Mouse (Mus musculus) neural tube, embryonic 15.5 days (tissue): Measurements from ENCODE around the gene Cox17. TPM values are rescaled to one million over a fixed set of nuclear protein-coding genes. Genes with fewer than 3 reads are reported as not detected.

Experiments used
- ATAC-seq: fragments of 200-750 bp; cut with Nextera tagmentation; 2 replicates; pipeline ENCODE4 v1.8.0; 2017; ENCODE audit warnings: mild to moderate bottlenecking, moderate TSS enrichment, moderate library complexity; ENCODE audit not compliant: low FRiP score
- H3K27ac ChIP-seq: fragments of 300-500 bp; sonication (generic); replicated peaks from 2 replicates; pipeline ENCODE4 v1.5.1; 2015; ENCODE audit warnings: mild to moderate bottlenecking, inconsistent platforms
- H3K27me3 ChIP-seq: fragments of 300-500 bp; sonication (generic); replicated peaks from 2 replicates; pipeline ENCODE4 v1.6.1; 2015; ENCODE audit warnings: inconsistent platforms
- H3K36me3 ChIP-seq: fragments of 300-500 bp; sonication (generic); 2 replicates; pipeline ENCODE4 v1.6.1; 2015; ENCODE audit warnings: inconsistent platforms
- H3K4me1 ChIP-seq: fragments of 300-500 bp; sonication (generic); 2 replicates; pipeline ENCODE4 v1.6.1; 2015; ENCODE audit warnings: inconsistent platforms
- H3K4me2 ChIP-seq: fragments of 300-500 bp; sonication (generic); 2 replicates; pipeline ENCODE4 v1.6.1; 2015; ENCODE audit warnings: inconsistent platforms, mild to moderate bottlenecking, moderate library complexity
- H3K4me3 ChIP-seq: fragments of 300-500 bp; sonication (generic); replicated peaks from 2 replicates; pipeline ENCODE4 v1.5.1; 2015; ENCODE audit warnings: mild to moderate bottlenecking, inconsistent platforms
- H3K9ac ChIP-seq: fragments of 300-500 bp; sonication (generic); replicated peaks from 2 replicates; pipeline ENCODE4 v1.6.1; 2015; ENCODE audit warnings: mild to moderate bottlenecking, inconsistent platforms
- H3K9me3 ChIP-seq: fragments of 300-500 bp; sonication (generic); replicated peaks from 2 replicates; pipeline ENCODE4 v1.6.1; 2016; ENCODE audit warnings: inconsistent platforms
- WGBS: fragments of 180-500 bp; shearing (Covaris S2); methylation state at CpG from one replicate; pipeline ENCODE4 v1.1.7; 2015; ENCODE audit warnings: mixed read lengths; 5-methylcytosine and 5-hydroxymethylcytosine counted together
- polyA plus RNA-seq: library from polyadenylated mRNA; unstranded; fragments of >200 nt; fragmentation: Nextera tagmentation; extraction: Ambion mirVana; gene quantifications from 2 replicates; pipeline ENCODE4 v1.2.1, GENCODE M21; 2015

Cox17 gene
- 95.8 and 101 TPM in 2 replicates for polyA plus RNA-seq

DNA sequence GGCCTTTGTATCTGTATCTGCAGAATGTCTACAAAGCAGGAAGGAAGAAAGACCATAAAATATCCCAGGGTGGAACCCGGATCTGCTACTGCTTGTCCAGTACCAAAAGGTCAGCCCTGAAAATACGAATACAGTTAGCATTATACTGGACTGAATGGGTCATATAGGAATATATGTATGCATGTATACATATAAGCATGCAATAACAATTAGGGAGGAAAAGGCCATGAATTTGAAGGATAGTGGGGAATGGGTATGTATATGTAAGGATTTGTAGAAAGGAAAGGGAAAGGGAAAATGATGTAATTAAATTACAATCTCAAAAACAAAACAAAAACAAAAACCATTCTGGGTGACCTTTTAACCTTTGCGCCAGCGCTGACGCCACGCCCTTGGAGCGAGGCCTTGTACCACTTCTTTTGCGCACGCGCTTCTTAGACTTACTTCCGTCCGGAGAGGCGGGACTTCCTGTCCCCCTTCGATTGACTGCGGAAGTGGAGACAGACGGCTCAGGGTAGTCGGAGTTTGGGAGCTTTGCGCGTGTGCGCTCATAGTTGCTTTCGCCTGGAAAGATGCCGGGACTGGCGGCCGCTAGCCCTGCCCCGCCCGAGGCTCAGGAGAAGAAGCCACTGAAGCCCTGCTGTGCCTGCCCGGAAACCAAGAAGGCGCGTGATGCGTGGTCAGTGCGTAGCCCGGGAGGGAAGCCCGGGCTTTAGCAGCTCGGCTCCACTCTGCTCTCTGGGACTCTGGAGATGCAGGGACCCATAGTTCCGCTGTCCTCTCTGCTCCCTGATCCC, at the start of gene Cox17, which contains the start of gene Gm21987:
TSS of gene Cox17 (plus strand) at position 463 of the 797 bp plus-strand sequence.
TSS of gene Gm21987 (plus strand) at position 512 of the 797 bp plus-strand sequence.
- Histone ChIP-seq H3K9ac (peak within 1 kb of the TSS; percentile 80), H3K27me3 (no peaks in the 10 kb centered on the region), H3K9me3 (no peaks in the 10 kb centered on the region), H3K36me3 (peaks cover 20% of the 10 kb centered on the region), H3K4me3 (peak within 1 kb of the TSS; percentile 86), H3K4me2 (peak within 1 kb of the TSS; percentile 66), H3K4me1 (peaks cover 16% of the 10 kb centered on the region), H3K27ac (peak within 1 kb of the TSS; percentile 88)
- WGBS: 3% methylated on average over 35 of the region's 35 CpGs
- peak; percentile 98 for ATAC-seq

- 83% methylated on average over 6 of the region's 6 CpGs for WGBS
- ATAC-seq: no peak
- Histone ChIP-seq H3K4me2 (no peak overlapping the region), H3K4me1 (no peaks in the 10 kb centered on the region), H3K9me3 (no peaks in the 10 kb centered on the region), H3K36me3 (no peaks in the 10 kb centered on the region), H3K4me3 (no peak overlapping the region), H3K9ac (no peak overlapping the region), H3K27me3 (no peaks in the 10 kb centered on the region), H3K27ac (no peak overlapping the region)
These were observed 48.4 kb upstream of the Cox17 start for GRCm38 (mm10) chr16:38298410-38298809.

GRCm38 (mm10) chr16:38302367-38302766, 44.4 kb upstream of the Cox17 start:
- Histone ChIP-seq H3K27me3 (no peaks in the 10 kb centered on the region), H3K9me3 (no peaks in the 10 kb centered on the region), H3K27ac (no peak overlapping the region), H3K9ac (no peak overlapping the region), H3K36me3 (no peaks in the 10 kb centered on the region), H3K4me2 (no peak overlapping the region), H3K4me3 (no peak overlapping the region), H3K4me1 (peaks cover 8% of the 10 kb centered on the region)
- no peak for ATAC-seq
- WGBS: 89% methylated on average over 13 of the region's 13 CpGs

- H3K4me3 ChIP-seq: no peak overlapping the region
- no peak for ATAC-seq
- H3K9ac ChIP-seq: no peak overlapping the region
- H3K4me2 ChIP-seq: no peak overlapping the region
- H3K36me3 ChIP-seq: no peaks in the 10 kb centered on the region
- no peak overlapping the region for H3K27ac ChIP-seq
- H3K4me1 ChIP-seq: peaks cover 8% of the 10 kb centered on the region
- no peaks in the 10 kb centered on the region for H3K9me3 ChIP-seq
- WGBS: 70% methylated on average over 17 of the region's 17 CpGs
- H3K27me3 ChIP-seq: no peaks in the 10 kb centered on the region
These were observed 42.2 kb upstream of the Cox17 start for GRCm38 (mm10) chr16:38304460-38305194.

- no peak overlapping the region for H3K9ac ChIP-seq
- H3K4me1 ChIP-seq: peaks cover 8% of the 10 kb centered on the region
- 48% methylated on average over 18 of the region's 18 CpGs for WGBS
- no peak overlapping the region for H3K27ac ChIP-seq
- no peak overlapping the region for H3K4me2 ChIP-seq
- H3K27me3 ChIP-seq: no peaks in the 10 kb centered on the region
- H3K36me3 ChIP-seq: no peaks in the 10 kb centered on the region
- H3K9me3 ChIP-seq: no peaks in the 10 kb centered on the region
- H3K4me3 ChIP-seq: no peak overlapping the region
- no peak; the same call in 1 of the 2 replicates for ATAC-seq
These were observed 40.1 kb upstream of the Cox17 start for GRCm38 (mm10) chr16:38306571-38307220.

DNA sequence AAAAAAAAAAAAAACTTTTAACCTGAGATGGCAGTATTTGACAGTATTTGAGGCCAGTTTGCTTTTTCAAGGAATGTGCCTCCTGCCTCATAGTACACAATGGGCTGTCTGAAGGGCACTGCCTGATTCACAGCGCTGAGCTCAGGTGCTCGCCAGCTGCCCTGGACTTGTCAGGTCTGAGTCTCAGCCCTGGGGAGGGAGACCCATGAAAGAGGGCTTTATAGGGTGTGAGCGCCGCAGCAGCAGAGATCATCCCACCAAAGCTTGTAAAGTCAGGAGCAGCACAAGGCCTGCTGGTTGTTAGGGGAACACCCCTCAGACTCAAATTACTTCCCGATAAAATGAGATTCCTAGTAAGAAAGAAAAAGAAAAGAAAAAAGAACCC, 39.6 kb upstream of the Cox17 start:
- ATAC-seq: no peak
- 21% methylated on average over 5 of the region's 5 CpGs for WGBS
- Histone ChIP-seq H3K4me2 (no peak overlapping the region), H3K9me3 (no peaks in the 10 kb centered on the region), H3K27ac (no peak overlapping the region), H3K4me3 (no peak overlapping the region), H3K9ac (no peak overlapping the region), H3K4me1 (peaks cover 8% of the 10 kb centered on the region), H3K36me3 (no peaks in the 10 kb centered on the region), H3K27me3 (no peaks in the 10 kb centered on the region)

GRCm38 (mm10) chr16:38307651-38308050, 39.1 kb upstream of the Cox17 start:
- no peaks in the 10 kb centered on the region for H3K9me3 ChIP-seq
- H3K4me2 ChIP-seq: no peak overlapping the region
- ATAC-seq: no peak
- H3K9ac ChIP-seq: no peak overlapping the region
- no peak overlapping the region for H3K4me3 ChIP-seq
- no peaks in the 10 kb centered on the region for H3K27me3 ChIP-seq
- 40% methylated on average over 7 of the region's 7 CpGs for WGBS
- H3K36me3 ChIP-seq: no peaks in the 10 kb centered on the region
- no peak overlapping the region for H3K27ac ChIP-seq
- peaks cover 8% of the 10 kb centered on the region for H3K4me1 ChIP-seq

DNA sequence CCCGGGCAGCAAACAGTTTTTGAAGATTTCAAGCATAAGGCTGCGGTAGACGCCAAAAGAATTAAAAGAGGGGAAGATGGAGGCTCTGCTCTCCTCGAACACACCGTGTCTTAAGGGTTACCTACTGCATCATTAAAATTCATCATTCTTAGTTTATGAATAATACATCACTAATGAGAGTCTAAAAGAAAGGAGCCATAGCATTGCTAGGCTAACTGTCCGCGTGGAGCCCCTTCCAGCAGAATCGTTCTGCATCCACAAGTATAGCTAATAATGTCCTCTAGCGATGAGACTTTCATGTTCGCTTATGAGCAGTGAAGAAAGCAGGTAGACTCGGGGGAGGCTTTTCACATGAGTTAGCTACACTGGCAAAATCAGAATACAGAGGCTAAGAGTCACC, 38.6 kb upstream of the Cox17 start:
- H3K9me3 ChIP-seq: no peaks in the 10 kb centered on the region
- H3K4me3 ChIP-seq: no peak overlapping the region
- ATAC-seq: no peak
- WGBS: 65% methylated on average over 11 of the region's 11 CpGs
- H3K4me2 ChIP-seq: no peak overlapping the region
- H3K27ac ChIP-seq: no peak overlapping the region; the same call in 1 of the 2 replicates
- H3K4me1 ChIP-seq: peaks cover 8% of the 10 kb centered on the region
- H3K27me3 ChIP-seq: no peaks in the 10 kb centered on the region
- H3K9ac ChIP-seq: no peak overlapping the region
- H3K36me3 ChIP-seq: no peaks in the 10 kb centered on the region

GRCm38 (mm10) chr16:38318492-38318891, 28.3 kb upstream of the Cox17 start:
- Histone ChIP-seq H3K9me3 (no peaks in the 10 kb centered on the region), H3K4me1 (no peaks in the 10 kb centered on the region), H3K27ac (no peak overlapping the region), H3K4me3 (no peak overlapping the region), H3K36me3 (no peaks in the 10 kb centered on the region), H3K27me3 (no peaks in the 10 kb centered on the region), H3K9ac (no peak overlapping the region), H3K4me2 (no peak overlapping the region)
- no peak for ATAC-seq
- WGBS: 84% methylated on average over 9 of the region's 9 CpGs

- no peaks in the 10 kb centered on the region for H3K9me3 ChIP-seq
- WGBS: 94% methylated on average over 4 of the region's 4 CpGs
- no peak overlapping the region for H3K4me3 ChIP-seq
- no peak overlapping the region for H3K9ac ChIP-seq
- no peak overlapping the region for H3K4me2 ChIP-seq
- H3K27me3 ChIP-seq: no peaks in the 10 kb centered on the region
- H3K36me3 ChIP-seq: no peaks in the 10 kb centered on the region
- H3K27ac ChIP-seq: no peak overlapping the region
- H3K4me1 ChIP-seq: no peaks in the 10 kb centered on the region
- no peak for ATAC-seq
These were observed 27.7 kb upstream of the Cox17 start for GRCm38 (mm10) chr16:38319087-38319486.

GRCm38 (mm10) chr16:38321452-38321935, 25.3 kb upstream of the Cox17 start:
- WGBS: 31% methylated on average over 17 of the region's 17 CpGs
- H3K9me3 ChIP-seq: no peaks in the 10 kb centered on the region

More at GRCm38 (mm10) chr16:38321452-38321935, 25.3 kb upstream of the Cox17 start:
- H3K27ac ChIP-seq: no peak overlapping the region
- H3K9ac ChIP-seq: no peak overlapping the region
- no peaks in the 10 kb centered on the region for H3K4me1 ChIP-seq
- no peaks in the 10 kb centered on the region for H3K27me3 ChIP-seq
- H3K4me3 ChIP-seq: peak overlapping the region; percentile 20; the same call in 1 of the 2 replicates
- peak overlapping the region; percentile 55 for H3K4me2 ChIP-seq
- H3K36me3 ChIP-seq: no peaks in the 10 kb centered on the region
- peak; percentile 81 for ATAC-seq
